Mouse (Mus musculus) spleen, embryonic (tissue): Measurements from ENCODE around the gene Tfap2e.

Experiments used
- CTCF ChIA-PET: fragments of 350-600 bp; sonication (Branson Sonifier 250); formaldehyde crosslinking; loops from one replicate; lab custom pipeline; 2022; lab: Charles Lee

Tfap2e gene

DNA sequence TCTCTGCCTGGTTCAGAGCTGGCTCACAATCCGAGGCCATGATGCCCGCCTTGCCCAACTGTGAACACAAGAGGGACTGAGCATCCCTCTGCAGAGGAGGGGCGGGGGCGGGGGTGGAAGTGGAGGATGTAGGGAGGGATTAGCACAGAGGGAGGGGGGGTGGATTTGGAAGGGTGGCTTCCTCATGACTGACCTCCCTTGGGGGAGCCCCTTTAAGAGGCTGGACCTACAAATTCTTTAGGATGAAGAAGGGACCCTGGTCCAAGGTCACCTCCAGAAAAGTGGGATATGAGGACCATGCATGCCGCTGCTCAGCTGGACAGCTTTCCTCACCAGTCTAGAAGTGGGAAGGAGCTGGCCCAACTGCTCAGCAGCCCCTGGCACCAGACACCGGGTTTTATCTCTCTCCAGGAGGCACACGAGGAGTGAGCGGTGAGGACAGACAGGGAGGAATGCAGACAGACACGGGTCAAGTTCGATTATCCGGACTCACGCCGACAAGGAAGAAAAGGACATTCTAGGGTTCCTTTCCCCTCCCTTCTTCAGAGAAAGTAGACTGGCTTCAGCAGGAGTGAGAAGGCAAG is 16.1 kb upstream of the Tfap2e start:
- CTCF ChIA-PET: no interaction called here

DNA sequence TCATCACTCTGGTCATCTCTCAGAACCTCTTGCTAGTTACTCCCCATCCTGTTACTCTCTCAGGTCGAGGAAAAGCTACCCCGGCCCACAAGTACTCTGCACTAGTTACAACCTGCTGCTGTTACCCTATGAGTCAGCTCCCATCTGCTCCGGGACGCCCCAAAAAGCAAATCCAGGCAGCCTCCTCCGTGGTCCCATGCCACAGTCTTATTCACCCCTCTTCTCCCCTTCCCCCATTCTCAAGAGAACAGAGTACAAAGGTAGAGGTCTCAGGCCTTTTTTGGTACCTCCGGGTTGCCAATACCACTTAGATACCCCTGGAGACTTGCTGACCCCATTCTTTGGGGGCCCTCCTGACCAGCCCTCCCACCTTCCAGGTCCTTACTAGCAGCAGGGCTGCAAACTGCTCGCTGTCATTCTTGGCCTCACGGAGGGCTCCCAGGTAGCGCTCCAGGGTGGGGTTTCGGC is 15.6 kb upstream of the Tfap2e start:
- CTCF ChIA-PET: no interaction called here

DNA sequence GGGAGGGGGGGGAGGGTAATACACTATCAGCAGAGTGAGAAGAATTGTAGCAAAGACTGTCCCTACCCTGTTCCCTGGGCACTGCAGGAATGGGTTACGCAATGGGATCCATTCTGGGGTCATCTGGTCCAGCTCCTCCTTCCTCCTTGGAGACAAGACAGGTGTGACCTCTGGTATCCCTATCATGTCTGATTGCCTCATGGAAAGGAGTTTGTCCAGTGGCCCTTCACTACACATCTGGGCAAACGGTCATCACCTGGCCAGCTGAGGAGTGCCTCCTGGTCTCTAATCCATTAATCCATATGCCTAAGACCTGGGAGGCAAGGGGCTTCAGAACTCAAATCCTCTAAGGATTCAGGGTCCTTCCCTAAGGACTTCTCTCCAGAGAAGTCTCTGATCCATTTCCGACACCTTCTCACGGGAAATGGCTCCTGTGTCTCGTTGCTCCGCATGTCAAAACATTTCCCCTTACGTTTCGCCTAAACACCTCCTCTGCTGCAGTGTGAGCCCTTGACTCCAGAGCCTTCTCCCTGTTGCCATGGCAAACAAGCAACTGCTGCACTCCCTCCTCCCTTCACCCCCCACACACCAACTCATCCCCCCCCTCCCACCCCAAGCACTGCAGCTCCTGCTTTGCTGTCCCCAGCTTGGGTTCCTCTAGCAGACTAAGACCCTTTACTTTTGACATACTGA is 15.0 kb upstream of the Tfap2e start:
- CTCF ChIA-PET: no interaction called here

DNA sequence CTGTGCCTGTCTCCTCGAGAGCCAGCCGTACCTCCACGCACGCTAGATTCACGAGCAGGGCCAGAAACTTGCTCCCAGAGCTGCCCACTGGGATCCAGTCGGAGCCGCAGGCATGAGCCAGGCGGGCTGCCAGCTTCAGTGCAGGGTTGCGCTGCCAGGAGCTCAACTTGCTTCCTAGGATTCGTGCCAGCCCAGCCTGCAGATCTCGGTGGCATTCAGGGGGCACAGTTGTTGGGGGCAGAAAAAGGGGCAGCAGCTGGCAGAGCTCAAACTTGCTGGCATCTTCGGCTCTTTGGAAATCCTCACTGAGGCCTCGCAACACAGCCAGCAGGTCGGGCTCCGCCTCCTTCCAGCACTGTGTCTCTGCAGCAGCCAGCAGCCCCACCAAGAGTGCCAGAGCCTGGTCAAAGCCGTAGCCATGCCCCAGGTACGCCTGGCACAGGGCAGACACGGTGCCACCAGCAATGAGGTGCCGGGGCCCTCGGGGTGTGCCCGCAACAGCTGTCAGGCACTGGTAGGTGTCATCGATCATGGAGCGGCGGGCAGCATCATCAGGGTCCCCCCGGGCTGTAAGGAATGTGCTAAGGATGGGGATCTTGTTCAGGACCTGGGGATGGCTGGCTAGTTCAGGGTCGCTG is 14.1 kb upstream of the Tfap2e start:
- CTCF ChIA-PET: interaction anchor here (0.6 kb wide), 1 partner anchor 20 kb away, joined by 5 read pairs; no protein-coding TSS in a partner anchor

DNA sequence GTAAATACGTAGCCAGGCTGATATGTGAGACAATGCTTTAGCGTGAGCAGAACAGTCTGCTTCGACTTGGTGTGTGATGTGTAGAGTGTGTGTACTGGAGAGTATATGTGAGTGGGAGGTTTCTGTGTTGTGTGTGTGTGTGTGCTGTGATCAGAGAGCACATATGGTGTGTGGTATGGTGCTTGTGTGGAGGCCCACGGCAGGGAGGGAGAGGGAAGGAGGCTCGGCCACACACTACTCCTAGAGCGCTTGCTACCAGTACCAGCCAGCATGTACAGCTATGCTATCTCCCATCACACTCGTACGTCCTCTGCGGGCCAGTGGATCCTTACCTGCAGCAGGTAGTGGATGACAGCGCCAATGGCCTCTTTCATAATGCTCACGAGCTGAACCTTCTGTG is 13.5 kb upstream of the Tfap2e start:
- CTCF ChIA-PET: no interaction called here

DNA sequence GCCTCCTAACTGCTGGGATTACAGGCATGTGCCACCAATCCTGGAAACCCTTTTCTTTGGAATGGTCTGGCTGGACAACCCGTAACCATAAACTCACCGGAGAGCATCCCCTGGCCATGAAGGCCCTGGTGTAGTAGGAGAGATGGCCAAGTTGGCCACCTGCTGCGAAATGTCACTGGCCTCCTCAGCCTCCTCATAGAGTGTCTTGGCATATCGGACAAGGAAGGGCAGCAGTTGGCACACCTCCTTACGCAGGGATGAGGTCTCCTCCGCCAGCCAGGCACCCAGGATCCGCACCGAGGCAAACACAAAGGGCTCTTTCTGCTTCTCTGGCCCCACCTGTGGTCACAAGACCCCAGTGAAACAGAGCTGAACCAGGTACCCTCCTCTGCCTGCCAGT is 12.3 kb upstream of the Tfap2e start:
- CTCF ChIA-PET: no interaction called here

DNA sequence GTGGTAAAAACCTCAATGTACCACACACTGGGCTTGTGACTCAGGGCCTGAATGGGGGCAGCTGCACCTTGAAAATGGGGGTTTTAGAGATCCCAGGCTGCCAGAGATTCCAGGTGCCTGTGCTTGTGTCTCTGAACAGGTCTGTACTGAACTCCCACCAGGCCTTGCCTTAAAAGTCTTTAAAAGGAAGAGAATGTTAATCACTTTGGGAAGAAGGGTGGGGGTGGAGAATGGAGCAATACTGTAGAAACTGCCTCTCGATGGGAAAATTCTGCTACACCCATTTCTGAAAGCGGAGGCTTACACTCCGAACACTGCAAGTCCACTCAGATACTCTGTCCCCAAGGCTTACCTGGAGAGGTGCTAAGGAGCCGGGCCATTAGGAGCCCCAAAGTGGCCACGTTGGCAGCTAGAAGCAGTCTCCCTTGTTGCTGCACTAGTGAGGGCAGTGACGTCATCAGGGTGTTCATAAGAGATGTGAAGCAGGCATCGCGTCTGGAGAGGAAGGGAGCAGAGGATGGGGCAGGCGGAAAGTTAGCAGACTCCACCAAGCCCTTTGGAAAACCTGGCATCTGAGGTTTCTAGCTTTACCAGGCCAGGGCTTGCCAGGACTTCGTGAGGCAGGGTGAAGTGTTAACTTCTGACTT is 10.3 kb upstream of the Tfap2e start:
- CTCF ChIA-PET: interaction anchor here (0.7 kb wide), 1 partner anchor 8 kb away, joined by 3 read pairs; no protein-coding TSS in a partner anchor

DNA sequence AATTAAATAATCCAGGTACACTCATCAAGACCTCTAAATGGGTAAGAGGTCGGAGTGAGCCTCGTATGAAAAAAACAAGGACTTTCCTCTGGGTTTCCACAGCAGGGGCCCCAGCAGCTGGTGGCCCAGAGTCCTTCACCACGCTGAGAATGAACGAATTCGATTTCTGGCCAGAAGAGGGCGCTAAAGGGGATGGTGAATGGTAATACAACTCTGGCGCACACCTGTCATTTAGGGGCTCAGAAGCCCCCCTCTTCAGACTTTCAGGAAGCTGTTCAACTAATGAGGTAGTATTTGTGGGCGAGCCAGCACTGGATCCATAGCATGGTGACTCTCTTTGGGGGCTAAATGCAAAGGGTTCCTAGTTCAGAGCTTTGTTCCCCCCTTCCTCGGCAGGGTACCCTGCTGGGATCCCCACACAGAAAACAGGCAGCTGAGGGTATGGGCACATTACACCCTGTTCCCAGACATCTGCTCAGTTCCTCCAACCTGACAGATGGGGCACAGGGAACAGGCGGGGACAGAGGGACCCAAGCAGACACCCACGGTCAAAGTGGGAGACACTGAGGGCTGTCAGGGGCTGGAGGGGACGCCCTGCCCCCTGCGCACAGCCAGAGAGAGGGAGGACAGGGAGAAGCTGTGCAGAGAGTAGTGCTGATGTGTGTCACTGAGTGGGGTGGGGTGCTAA is 9.6 kb upstream of the Tfap2e start:
- CTCF ChIA-PET: interaction anchor here (0.7 to 1.0 kb wide), 3 partner anchors 9 to 72 kb away, joined by 3 to 4 read pairs (median 3); partner anchors contain the start of gene Tfap2e

DNA sequence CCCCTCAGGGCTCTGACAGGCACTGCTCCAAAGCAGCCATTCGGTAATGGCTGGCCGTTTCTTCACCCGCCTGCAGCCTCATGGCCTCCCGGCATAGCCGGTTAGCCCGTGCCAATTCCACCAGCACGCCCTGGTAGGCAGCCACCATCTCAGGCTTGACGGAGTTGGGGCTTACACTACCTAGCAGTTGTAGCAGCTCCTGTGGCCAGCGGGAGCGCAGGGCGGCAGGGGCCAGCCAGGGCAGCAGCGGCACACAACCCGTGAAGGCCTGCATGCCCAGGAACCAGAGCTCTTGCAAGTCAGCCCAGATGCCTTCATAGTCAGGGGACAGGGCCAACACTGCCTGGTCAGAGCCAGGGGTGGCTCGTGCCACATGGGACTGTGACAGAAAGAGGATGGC is 8.8 kb upstream of the Tfap2e start:
- CTCF ChIA-PET: interaction anchor here (0.7 to 1.0 kb wide), 2 partner anchors 8 to 72 kb away, joined by 3 to 4 read pairs; partner anchors contain the start of gene Tfap2e

DNA sequence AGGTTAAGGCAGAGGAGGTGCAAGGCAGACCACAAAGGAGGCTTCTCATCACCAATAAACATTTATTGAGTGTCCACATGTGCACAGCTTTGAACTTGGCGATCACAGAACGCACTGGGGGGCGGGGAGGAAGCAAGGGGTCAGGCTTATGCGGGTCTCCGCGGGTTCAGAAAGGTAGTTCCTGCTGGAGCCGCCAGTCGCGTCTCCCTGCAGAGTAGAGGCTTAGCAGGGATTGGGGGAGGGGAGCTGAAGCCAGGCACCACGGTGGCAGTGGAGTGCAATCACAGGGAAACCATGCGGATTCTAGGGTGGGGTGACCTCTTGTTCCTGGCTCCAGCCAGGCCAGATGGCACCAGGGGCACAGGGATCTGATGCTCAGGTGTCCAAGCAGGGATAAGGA is 7.7 kb upstream of the Tfap2e start:
- CTCF ChIA-PET: no interaction called here

DNA sequence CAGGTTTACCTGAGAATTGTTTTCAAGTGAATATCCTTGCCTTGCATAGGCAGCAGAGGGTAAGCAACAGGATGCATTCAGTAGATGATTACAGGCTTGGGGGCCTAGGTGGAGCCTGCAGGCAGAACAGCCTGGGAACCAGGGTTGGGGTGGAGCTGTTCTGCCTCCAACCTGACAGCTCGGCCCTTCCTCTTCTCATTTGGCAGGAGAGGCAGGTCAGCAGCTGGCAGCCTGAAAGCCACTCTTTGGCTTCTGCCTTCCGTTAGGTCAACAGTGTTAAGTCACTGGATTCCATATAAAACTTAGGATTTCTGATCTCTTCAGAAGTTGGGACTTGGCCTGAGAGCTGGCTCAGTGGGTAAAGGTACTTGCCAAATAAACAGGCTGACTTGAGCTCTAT is 6.9 kb upstream of the Tfap2e start:
- CTCF ChIA-PET: no interaction called here

DNA sequence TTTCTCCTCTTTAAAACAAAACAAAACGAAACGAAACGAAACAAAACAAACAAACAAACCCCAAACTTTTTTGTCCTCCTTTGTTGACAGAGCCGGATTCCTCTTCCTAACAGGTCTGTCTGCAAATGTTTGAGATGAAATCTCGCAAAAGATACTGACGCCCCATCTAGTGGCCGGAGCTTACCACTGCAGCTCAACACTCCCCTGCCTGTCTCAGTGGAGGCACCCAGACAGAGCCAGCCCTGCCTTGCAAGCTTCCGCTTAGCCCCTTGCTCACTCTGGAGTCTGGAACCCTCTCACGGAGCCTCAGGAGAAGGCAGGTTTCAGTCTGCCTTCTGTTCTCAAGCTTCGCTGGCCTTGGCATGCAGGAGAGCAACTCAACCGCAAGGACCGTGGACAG is 5.4 kb upstream of the Tfap2e start:
- CTCF ChIA-PET: interaction anchor here (0.7 to 0.9 kb wide), 2 partner anchors 133 to 201 kb away, joined by 3 read pairs; no protein-coding TSS in a partner anchor

DNA sequence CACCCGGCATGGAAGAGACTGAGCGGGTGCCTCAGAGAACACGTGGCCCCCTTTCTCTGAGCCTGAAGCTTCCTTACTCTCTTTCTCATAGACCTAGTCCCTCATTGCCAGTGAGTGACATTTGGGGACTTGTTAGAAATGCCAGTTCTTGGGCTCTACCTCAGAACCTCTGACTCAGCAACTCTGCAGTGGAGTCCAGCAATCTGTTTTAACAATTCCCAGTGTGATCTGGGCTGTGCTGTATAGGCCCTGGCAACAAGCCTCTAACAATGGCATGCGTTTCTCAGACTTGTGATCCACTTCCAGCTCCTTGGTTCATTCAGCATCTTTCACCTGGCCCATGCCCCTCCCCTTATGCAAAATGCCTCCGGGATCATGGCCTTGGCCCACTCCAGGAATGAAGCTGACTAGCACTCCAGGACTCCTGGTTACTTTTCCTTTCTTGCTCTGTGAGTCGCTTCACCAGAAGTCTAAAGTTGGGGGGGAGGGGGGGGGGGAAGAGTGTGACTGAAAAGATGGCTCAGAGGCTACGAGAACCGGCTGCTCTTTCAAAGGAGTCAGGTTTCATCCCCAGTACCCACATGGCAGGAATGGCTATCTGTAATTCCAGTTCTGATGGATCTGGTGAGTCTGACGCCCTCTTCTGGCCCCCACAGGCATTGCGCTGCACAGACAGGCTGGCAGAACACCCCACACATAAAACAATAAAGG is 4.1 kb upstream of the Tfap2e start:
- CTCF ChIA-PET: no interaction called here

DNA sequence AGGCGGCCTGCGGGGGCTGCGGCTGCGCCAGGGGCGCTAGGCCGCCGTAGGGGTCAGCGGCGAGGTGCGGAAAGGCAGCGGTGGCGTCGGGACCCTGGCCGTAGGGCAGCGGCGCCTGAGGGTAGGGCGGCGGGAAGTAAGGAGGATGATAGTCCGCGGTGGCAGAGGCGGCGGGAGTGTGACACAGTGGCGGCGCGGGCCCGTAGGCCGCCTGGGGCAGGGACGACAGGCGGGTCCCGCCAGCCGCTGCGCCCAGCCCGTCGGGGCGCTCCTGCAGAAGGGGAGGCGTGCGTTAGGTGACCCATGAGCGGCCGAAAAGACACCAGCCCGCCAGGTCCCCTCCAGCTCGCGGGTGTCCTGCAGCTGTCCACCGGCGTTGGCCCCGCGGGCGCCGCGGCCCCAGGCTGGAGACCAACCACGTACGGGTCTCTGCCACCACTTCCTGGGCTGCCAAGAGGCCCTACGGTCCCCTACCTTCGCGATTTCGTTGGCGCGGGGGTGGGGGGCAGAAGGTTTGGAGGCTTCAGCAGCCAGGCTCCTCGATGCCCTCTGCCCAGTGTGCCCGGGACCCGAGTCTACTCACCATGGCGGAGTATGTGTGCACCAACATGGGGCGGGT is 549 bp downstream of the Tfap2e start:
- CTCF ChIA-PET: no interaction called here

DNA sequence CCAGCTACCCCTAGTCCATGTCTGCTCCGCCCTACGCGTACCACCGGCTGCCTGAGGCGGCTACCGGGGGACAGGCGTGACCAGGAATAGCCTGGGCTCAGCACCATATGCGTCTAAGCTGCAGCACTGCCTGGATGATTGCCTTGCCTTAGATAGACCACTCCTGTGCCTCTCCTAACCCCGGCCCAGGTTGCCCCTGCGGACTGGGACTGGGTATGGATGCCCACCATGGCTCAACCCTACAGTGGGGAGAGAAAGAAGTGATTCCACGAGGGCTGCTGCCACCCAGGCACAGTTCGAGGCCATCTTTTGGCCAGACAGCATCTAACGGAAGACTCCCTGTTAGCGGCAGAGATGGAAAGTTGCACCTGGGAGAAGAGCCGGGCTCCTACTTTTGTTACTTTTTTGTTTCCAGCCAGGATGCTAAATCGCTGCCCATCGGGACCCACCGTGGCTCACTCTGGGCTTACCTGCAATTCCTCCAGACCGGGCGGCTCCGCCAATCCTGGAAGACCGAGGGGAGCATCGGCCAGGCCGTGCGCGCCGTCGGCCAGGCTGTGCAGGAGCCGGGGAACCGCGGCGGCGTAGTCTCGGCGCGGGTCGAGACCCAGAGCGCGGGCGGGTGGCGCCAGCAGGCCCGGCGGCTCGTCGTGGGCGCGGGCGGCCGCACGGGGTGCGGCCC is 1.2 kb downstream of the Tfap2e start:
- CTCF ChIA-PET: no interaction called here

DNA sequence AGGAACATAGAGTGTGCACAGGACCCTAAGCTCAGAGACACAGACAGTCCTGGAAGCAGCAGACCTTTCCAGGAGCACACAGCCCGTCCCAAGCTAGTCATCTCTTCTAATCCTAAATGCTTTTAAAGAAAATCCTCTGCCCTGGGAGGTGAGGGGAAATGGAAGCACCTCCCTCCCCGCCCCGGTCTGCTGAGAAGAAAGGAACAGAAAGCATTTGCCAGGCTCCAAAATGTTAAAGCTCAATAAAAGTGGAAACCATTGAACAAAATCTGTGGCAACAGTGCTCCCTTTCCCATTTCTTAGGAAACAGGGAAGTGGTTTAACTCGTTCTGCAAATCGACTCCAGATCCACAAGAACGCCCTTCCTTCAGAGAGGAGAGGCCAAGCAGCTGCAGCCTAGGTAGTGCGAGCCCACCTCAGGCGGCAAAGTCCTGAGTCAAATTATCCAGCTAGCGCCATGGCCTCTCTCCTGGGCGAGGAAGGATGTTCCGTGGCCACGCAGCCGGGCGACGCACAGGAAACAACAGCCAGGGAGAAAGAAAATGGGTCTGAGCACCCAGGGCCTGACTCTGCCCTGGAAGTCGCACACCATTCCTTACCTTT is 1.9 kb downstream of the Tfap2e start:
- CTCF ChIA-PET: no interaction called here

DNA sequence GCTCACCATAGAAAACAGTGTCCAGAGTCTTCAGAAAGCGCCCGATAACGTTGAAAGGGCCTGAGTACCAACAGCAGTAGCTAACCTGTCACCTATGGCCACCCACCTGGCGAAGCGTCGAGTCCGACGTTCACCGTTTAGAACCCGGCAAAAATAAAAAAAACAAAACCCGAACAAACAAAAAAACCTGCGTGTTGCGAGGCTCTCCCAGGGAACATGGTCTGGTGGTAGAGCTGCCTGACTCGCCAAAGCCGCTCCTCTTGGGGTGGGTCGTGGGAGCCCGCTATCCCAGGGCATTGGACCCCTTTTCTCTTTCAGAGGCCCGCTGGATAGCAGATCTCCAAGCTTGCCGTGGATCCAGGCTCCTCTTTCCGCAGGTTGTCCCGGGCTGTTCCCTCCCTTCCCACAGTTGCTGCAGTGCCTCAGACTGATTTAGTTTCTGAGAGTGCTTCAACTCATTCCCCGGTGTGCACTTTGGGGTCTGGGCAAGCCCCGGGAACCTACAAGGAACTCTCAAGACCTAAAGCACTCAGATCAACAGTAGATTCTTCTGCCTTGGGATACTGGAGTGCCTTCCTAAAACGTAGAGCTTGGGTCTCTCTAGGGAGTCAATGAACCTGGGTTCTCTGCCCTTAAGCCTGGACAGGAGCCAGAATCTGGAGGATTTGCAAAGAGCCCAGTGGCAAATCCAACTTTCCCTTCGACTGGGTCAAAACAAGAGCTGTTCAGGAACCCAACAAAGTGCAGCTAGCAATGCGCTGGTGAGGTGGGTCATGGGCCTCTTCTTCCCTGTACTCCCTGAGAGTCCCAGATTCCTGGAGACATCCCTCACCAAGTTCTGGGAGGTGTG is 3.3 kb downstream of the Tfap2e start:
- CTCF ChIA-PET: no interaction called here

DNA sequence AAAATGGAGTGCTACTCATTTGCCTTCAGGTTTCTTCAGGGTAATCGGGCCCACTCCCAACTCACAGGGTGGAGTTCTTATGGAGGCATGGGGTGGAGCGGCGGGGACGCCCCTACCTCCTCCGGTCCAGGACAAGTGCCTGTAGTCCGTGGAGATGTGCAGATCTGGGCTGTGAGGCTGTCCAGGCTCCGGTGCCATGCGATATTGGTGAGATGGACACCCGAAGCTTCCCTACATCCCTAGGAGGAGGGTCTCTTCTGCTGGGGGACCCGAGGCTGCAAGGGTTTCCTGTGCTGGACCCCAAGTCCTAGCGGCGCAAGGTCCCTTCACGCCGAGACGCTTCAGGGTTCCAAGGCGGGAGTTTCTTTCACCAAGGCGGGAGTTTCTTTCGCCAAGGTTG is 3.9 kb downstream of the Tfap2e start:
- CTCF ChIA-PET: no interaction called here

DNA sequence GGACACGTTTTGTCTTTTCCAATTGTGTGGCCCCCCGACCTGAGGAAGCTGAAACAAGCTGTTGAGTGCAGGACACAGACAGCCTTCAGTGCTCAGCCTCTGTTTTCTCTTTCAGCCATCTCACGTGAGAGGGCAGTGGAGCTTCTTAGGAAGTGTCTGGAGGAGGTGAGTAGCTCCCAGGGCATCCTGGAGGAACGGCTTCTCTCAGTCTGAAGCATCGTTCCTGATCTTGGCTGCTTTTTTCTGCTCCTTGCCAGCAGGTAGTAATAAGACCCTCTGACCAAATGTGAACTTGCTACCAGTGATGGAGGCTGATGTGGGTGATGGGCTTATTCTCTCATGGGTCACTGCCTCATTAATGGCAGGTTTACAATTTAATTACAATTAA is 28.6 kb downstream of the Tfap2e start:
- CTCF ChIA-PET: no interaction called here
